Mouse (Mus musculus): ENCODE measurements around the gene Grid1.

The Grid1 gene

DNA sequence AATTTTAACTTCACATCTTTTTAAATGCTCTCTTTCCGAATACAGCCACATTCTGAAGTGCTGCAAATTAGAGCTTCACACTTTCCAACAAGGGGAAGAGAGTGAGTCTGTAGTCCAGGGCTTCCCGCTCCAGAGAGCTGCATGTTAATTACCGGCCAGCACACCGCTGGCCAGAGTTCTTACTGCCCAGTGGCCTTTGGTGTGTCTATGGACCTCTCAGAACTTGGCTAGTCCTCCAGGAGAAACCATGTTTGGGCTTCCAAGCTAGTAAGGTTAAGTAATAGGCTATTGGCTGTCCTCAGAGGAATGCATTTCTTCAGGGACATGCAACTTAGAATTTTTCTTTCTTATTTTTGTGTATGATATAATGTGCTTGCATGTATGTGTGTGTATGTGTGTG is 301.0 kb downstream of the Grid1 start:
- DNase-seq = no peak

DNA sequence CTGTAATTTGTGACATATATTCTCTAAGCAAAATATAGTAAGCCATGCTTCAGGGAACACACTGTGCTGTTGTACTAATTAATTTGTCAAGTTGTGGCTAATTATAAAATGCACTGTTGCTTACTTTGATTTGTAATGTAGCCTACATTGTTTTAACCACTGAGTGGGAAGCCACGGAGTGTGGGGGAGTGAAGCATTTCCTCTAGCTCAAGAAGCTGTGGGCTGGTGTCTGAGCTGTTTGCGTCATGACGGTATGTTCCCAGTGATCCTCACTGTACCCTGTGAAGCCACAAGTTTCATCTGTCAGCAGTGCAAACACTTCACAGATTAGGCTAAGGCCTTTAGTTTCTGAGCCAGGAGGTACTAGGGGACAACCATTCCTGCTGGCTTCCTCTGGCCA is 302.2 kb downstream of the Grid1 start:
- no peak for DNase-seq

DNA sequence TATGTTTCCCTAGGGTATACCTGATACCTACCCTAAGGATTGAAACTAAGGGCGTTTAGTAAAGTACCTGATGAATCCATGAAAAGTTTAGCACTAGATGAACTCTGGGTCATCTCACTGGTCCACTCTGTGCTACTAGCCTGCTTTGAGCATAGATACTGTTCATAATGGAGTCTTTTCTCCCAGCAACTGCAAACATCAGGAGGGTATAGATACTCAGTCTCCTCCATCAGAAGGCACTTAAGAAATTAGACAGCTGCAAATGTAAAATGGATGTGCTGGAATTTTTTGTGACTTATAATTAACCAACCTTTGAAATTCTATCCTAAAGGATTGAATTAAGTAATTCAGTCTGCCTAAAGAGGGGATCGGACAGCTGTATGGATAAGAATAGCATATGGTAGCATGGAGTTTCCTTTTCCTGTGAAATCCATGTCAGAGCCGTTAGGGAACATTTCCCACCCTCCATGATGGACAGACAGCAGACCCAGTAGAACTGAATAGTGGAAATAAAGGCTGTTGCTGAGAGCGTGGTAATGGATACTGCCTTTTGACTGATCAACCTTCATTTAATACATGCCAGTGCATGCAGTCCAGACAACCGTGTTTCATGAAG is 303.5 kb downstream of the Grid1 start:
- DNase-seq = no peak

DNA sequence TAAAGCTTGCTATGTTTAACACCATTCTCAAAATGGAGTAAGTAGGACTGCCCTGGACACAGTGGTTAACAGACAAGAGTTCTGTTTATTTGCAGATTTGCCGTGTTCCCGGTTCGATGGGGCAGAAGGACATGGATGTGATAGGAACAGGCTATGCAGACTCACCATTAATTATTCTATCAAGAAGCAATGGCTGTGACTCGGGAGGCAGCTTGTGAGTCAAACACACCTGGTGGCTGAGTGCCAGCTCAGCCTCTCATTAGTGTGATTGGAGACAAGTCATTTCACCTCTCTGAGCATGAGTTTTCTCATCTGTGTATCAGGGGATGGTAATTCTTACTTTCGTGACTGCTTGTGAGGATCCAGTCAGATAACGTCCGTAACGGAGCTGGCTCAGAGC is 307.7 kb downstream of the Grid1 start:
- no peak for DNase-seq

DNA sequence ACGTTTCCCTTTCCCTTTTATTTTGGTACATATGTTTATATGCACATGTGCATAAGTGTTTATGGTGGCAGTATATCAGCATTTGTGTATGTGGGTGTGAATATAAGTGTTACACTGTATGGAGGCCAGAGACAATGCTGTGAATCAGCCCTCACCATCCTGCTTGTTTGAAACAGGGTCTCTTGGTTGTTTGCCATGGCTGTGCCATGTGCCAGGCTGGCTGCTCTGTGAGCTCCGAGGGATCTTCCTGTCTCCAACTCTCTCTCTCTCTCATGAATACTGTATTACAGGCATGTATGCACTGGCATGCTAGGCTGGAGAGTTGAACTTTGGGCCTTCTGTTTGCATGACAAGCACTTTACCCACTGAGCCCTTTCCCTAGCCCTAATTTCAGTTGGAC is 315.1 kb downstream of the Grid1 start:
- no peak for DNase-seq

DNA sequence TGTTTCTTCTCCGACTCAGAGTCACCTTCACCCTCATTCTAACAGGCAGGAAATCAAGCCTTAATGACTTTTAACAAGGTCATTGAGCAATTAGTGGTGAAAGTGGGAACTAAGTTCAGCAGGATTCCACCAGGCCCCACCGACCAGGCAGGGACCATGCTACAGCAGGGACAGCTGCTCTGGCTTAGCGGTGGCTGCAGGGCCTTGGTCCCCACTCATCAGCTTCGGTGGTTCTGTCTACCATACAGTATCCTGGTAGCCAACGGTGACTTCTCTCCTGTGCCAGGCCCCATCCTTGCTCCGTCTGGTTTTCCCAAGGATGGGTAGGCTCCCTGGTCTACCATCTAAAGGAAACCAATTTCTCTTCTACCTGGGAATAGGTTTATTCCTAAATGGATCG is 318.2 kb downstream of the Grid1 start:
- no peak for DNase-seq

DNA sequence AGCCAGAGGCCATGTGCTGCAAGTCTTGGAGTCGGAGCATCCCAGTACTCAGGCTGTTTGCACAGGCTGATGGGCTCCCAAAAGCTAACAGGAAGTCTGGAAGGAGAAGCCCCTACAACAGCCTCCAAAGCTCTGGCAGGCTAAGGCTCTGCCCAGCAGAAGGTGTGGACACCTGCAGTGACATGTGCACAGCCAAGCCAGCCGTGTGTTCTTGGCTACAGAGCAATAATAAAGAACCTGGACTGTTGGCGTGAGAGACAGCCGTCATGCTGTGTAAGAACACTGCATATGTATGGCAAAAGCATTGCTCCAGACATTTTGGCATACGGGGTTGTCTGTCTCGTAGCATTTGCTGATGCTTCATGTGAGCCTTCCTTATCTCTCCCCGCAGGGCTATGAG is 319.9 kb downstream of the Grid1 start:
- no peak for DNase-seq

DNA sequence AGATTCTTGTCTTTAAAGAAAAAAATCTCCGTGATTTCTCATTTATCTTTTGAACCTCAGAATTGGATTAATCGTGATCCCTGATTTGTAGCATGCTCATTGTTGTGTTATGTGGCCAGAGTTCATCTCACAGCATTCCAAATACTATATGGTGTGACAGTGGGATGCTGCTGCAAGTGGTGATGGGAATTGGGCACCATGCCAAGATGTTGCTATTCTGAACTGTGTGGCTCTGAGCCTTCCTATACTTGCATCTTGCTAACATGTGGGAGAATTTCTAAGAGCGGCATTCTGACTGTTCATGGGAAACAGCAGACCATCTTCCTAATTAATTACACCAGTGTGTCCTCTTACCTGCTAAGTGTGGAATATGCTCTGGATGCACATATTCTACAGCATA is 332.5 kb downstream of the Grid1 start:
- DNase-seq = no peak

DNA sequence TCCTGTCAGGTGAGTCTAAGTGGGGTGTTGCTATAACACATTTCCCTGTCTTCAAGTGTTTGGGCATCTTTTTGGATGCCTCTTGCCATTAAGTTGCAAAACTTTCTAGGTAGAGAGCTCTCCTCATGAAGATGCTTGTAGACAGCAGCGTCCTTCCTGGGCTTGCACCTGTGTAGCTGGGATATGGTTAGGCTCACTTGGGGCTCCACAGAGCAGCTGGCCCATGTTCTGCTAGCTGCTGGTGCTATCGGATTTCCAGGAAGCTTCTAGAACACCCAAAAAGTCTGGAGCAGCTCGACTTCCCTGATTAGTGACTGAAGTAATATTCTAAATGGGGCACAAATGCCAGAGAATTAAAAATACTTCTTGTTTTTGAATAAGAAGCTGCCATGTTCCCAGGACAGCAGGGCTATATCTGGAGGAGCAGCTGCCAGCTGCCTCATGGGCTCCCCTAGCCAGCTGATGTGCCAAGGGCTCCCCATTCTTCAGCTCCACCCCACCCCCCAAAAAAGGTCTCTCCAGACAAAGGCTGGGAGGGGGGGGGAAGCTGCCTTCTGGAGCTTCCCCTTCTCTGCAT is 333.9 kb downstream of the Grid1 start:
- DNase-seq = no peak

DNA sequence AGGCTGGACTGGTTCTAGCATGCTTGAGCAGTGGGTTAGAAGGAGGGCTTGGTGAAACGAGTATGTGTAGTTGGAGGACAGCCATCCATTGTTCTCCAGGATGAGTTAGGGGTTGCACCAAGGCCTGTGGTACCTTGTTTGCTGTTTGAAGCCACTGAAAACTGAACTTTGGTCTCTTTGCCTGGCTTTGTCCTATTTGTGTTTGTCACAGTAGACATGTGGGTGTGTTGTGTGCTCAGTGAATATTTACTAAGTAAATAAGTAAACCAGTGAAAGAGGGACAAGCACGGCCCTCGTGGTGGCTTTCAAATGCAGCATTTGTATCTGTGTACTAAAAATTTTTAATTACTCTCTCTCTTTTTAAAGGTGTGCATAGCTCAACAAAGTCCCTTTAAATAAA is 334.5 kb downstream of the Grid1 start:
- no peak for DNase-seq

DNA sequence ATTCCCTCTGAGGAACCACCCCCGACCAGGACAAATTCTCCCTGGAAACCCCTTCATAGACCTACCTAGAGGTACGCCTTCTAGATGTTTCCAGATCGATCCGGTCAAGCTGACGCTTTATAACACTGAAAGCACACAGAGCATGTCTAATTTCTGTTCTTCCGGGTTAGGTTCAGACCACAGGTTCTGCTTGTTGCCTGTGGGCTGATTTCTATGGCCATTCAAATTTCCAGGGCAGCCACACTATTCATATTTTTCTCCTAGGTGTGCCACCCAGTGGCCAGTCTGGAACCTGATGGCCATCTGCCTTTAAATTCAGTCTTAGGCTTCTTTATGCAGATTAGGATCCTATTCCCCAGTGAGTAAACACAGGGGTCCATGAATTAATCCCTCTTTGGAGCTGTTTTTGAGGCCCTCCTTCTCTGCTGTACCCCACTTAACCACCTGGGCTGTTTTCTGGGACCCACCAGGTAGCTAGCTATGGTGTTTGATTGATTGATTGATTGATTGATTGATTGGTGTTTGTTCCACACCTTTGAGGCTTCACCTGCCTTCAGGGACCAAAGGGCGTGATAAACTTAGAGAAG is 337.3 kb downstream of the Grid1 start:
- DNase-seq = no peak

DNA sequence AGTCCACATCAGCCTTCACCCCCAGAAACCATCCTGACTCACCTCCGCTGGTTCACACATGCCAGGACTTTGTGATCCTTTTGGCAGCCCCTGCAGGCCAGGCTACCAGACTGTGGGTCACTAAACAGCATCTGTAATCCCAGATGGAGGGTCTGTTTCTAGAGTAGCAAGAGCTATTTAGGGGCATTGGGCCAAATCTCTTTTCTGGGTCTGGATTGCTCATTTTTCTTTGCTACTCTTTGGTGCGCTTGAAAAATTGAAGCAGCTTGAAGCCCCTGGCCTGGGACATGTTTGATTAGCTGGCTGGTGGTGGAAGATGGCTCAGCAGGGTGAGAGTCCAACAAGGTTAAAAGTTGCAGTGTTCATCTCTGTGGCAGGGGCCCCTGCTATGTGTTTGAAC is 339.4 kb downstream of the Grid1 start:
- no peak for DNase-seq

DNA sequence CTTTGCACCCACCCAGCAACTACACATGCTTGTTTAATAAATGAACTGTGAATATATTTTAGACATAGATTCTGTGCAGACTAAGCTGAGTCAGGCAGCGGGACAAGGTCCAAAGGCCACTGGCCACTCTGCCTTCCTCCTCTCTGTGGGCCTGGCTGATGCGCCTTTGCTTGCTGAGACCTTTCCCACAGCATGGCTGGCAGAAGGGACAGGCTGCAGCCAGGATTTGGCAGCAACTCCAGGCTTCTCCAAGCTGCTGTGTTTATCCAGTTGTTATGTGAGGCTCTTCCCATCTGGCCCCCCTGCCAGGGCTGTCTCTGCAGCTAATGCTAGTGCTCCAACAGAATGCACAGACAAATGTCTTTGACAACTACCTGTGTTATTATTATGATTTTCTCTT is 347.5 kb downstream of the Grid1 start:
- peak; percentile 6 for DNase-seq

DNA sequence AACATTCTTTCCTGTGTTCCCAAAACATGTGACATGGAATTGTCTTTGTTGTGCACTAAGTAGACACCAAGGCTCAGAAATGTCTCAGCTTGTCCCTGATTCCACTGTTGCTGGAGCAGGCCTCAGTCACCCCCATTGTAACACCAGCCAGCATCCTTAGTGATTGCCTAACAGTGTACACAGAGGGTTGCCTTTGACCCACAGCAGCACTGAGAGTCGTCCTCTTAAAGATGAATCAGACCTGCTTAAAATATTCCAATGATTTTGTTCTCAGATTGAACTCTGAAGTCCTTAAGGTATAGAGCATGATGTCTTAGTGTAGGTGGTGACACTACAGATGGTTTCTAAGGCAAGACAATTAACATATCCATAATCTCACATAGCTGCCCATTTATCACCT is 354.0 kb downstream of the Grid1 start:
- no peak for DNase-seq

DNA sequence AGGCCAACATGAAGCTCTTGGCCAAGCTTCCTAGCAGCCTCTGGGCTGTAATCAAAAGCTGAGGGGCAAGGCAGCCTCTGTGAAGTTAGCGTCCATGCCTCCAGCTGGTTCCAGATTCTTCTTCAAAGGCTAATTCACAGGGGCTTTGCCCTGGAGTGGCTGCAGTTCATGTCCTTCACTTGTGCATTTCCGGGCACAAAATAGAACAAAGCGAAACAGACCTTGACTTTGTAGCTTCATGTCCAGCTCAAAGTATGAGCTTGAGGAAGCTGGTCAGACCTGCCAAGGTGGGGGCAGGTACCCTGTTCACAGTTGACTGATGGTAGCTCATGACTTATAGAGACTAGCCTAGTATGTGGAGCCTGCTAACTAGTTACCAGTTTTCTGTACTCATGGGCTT is 356.1 kb downstream of the Grid1 start:
- DNase-seq = no peak

DNA sequence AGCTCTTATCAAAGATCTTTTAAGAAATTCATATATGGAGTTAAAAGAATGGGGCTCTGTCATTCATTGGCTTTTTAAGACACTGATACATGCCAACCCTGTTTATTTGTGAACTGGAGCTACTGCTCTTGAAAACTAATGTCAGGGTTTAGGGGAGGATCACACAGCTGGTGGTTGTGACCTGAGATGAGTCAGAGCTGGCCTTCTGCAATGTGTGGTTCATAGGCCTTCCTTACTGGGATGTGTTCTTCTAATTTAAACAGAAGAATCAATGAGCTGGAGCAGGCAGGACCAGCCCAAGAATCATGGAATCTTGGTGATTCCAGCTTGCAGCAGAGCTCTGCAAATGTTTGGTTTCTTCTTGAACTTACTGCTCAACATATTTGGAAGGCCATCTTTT is 359.2 kb downstream of the Grid1 start:
- no peak for DNase-seq

DNA sequence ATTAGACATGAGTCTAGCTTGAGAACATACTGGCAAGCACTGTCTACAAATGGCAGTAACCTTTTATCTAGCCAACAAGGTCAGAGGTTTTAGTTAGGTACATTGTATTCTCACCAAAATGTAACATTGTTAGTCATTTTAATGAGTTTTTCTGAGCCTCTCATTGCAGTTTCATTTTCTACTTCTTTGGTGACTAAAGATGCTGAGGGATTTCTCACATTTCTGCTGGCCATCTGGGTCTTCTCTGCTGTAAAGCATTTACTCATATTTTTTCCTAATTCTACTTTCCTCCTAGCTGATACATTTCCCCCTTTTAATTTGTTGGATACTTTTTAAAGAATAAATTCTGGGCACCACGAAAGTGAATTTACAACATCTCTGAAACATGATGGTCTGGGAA is 365.5 kb downstream of the Grid1 start:
- DNase-seq = no peak

DNA sequence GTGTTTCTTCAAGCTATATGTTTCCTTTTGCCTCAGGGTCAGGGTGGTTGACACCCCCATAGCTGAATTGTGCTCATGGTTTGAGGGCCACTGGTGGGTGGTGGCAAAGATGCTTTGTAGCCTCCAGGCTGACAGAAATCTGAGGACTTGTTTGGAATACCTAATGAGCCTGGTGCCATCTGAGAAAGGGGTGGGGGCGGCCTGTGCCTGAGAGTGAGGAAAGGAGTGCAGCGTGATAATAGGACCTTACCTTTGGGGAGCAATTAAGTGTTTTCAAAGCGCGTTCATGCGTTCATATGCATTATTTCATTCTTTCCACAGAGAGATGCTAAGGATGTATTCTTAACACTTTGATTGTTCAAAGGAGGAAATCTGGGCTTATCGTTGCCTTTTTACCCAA is 372.3 kb downstream of the Grid1 start:
- DNase-seq = no peak

DNA sequence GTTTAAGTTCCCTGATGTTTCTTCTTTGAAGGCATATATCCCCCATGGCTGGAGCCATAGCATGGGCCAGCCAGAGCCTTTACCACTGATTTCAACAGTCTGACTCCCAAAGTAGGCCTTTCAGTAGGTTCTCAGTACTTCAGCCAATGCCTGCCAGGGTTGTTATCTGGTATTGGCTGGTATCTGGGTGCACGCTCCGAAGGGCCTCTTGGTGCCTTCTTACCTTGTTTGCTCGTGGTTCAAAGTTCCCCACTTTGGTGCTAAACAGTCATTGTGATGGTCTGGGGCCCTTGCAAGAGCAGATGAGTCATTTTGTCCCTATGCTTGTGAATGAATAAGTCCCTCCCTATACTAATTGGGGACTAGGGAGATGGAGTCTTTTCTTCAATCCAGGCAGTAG is 377.5 kb downstream of the Grid1 start:
- DNase-seq = no peak

DNA sequence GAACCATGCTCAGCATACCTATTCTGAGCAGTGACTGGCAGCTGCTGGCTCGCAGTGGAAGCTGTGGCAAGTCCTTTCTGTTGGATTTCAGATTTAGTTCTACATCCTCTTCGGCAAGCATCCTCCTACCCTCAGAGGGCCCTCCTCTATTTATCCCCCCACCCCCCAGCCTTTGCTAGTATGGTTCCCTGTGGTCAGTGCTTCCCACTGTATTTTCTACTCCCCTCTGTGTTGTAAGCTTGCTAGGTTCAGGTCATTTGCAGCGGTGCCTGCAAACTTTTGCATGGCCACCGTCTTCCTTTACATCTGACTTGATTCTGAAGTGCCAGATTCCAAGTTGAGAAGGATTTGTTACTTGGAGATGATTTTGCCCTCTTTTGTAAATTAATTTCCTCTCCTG is 378.5 kb downstream of the Grid1 start:
- no peak for DNase-seq

DNA sequence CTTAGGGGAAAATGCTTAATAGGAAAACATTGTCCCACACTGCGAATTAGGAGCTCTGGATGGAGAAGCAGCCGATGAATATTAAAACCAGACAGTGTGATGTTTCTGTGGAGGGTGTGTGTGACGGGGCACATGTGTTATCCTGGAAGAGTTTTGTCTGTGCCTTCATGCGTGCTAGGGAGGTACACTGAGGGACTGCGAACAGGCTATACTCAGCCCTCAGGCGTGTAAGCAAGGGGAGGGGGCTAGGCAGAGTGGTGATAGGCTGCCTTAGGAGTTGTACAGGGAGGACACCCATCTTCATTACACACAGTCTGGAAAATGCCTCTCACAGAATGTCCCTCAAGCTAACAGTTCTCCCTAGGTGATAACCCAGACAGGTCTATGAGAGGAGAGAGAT is 379.0 kb downstream of the Grid1 start:
- no peak for DNase-seq

DNA sequence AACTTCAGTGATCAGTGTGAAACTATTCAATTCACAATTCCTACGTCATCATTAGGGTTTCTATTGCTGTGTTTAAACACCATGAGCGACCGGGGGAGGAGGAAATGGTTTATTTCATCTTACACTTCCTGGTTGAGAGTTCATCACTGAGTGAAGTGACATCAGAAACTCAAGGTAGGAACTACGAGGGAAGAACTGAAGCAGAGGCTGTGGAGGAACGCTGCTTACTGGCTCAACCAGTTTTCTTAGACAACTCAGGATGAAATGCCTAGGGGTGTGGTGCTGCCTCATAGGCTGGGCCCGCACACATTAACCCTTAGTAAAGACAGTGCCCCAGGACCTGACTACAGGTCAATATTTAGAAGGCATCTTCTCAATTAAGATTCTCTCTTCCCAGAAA is 389.5 kb downstream of the Grid1 start:
- DNase-seq = no peak

DNA sequence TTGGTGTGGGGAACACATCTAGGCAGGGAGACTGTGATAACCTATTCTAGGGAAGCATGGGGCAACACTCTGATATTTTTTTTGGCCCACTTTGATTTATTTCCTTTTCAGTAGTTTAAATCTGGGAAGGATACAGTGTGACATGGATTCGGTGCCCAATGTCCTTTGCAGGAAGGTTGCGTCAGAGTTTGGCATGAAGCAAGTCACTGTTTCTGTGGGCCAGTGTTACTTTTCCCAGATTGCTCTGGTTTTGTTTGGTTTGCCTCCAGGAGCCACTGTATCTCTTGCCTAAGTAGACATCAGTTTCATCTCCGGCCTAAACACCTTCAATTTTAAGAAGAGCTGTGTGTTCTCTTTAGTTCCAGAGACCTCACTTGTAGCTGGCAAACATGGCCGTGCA is 399.1 kb downstream of the Grid1 start:
- DNase-seq = no peak

DNA sequence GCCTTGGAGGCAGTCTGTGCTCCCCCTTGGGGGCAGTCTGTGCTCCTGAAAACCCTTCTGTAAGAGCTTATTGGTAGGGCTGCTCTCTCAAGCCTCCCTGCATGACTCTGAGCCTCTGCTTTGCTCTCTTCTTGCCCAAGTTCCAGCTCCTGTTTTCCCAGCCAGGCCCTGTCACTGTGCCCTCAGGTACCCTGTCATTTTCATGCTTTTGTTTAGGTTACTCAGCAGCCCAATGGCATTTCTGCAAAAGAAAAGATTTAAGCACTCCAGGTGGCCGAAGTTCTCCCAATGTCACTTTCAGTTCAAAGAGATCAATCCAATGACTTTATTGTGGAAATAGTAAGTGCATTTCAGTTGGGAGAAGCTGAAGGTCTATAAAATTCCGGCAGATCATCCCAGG is 402.3 kb downstream of the Grid1 start:
- DNase-seq = no peak

DNA sequence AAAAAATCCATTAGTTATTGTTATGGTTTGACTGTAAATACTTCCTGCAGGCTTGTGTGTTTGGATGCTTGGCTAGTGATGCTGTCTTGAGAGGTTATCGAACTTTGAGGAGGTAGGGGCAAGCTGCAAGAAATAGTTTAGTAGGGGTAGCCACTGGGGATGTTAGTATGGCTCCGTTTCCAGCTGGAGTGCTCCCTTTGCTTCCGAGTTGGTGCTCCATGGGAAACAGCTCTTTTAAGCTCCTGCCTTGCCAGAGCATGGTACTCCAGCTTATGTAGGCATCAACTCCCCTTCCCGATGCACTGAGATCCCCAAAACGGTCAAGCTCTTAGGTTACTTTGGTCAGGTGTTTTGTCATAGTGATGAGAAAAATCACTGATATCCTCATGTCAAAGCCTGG is 407.7 kb downstream of the Grid1 start:
- no peak for DNase-seq
